Mouse (Mus musculus) MEL (cell line): ENCODE measurements around the gene Slmap. TPM values are rescaled to one million over a fixed set of nuclear protein-coding genes. Genes with fewer than 3 reads are reported as not detected.

Experiments
- DNase-seq: peaks from one replicate; pipeline ENCODE4 v3.0.0; 2011; ENCODE audit warnings: low read depth, low spot score
- H3K27ac ChIP-seq: 2 replicates; pipeline ENCODE4 v1.5.1; 2012; ENCODE audit warnings: low read depth, mild to moderate bottlenecking, control low read depth, low read length, moderate library complexity; ENCODE audit not compliant: control insufficient read depth
- H3K27me3 ChIP-seq, 2 experiments: fragments of 150-350 bp in 1 of 2; sonication (generic) in 1 of 2; 2 replicates each; pipeline ENCODE4 v1.6.1; 2012; ENCODE audit warnings: low read length in 2 of 2, mild to moderate bottlenecking in 2 of 2, improper control_type of control experiment in 1 of 2, moderate library complexity in 1 of 2; ENCODE audit not compliant: insufficient read depth in 2 of 2, control insufficient read depth in 1 of 2
- H3K36me3 ChIP-seq, 2 experiments: 2 replicates each; pipeline ENCODE4 v1.6.1; 2012 to 2014; ENCODE audit warnings: low read length in 2 of 2, improper control_type of control experiment in 1 of 2, inconsistent platforms in 1 of 2, mild to moderate bottlenecking in 1 of 2; ENCODE audit not compliant: insufficient read depth in 2 of 2, control insufficient read depth in 1 of 2
- H3K4me1 ChIP-seq, 2 experiments: fragments of 150-350 bp in 1 of 2; sonication (generic) in 1 of 2; 2 replicates each; pipeline ENCODE4 v1.6.1; 2012; ENCODE audit warnings: low read length in 2 of 2, improper control_type of control experiment in 1 of 2, mild to moderate bottlenecking in 1 of 2; ENCODE audit not compliant: insufficient read depth in 2 of 2, control insufficient read depth in 1 of 2
- H3K4me3 ChIP-seq, 2 experiments: fragments of 150-350 bp in 1 of 2; sonication (generic) in 1 of 2; 2 replicates each; pipeline ENCODE4 v1.5.1; 2012; ENCODE audit warnings: low read depth in 2 of 2, low read length in 2 of 2, mild to moderate bottlenecking in 2 of 2, moderate library complexity in 2 of 2, control low read depth in 1 of 2, improper control_type of control experiment in 1 of 2; ENCODE audit not compliant: control insufficient read depth in 1 of 2, insufficient read depth in 1 of 2
- H3K79me2 ChIP-seq: 2 replicates; pipeline ENCODE4 v1.6.1; 2012; ENCODE audit warnings: mild to moderate bottlenecking, low read length, moderate library complexity; ENCODE audit not compliant: control insufficient read depth, poor library complexity, insufficient read depth
- H3K9ac ChIP-seq: 2 replicates; pipeline ENCODE4 v1.6.1; 2012; ENCODE audit warnings: low read depth, mild to moderate bottlenecking, control low read depth, low read length, moderate library complexity; ENCODE audit not compliant: control insufficient read depth, poor library complexity, severe bottlenecking
- H3K9me3 ChIP-seq: fragments of 150-350 bp; sonication (generic); replicated peaks from 2 replicates; pipeline ENCODE4 v1.6.1; 2012; ENCODE audit warnings: mild to moderate bottlenecking, low read length, improper control_type of control experiment, moderate library complexity; ENCODE audit not compliant: insufficient read depth
- BHLHE40 ChIP-seq: IDR thresholded peaks from 2 replicates; pipeline ENCODE4 v1.6.1; 2012; ENCODE audit warnings: low read depth, mild to moderate bottlenecking, inconsistent platforms, low read length, improper control_type of control experiment, borderline replicate concordance
- CHD2 ChIP-seq: IDR thresholded peaks from 2 replicates; pipeline ENCODE4 v1.6.1; 2011; ENCODE audit warnings: low read length, improper control_type of control experiment
- CTCF ChIP-seq, 3 experiments: IDR thresholded peaks in 2 of 3; conservative IDR thresholded peaks in 1 of 3; 2 replicates each; pipeline ENCODE4 v1.5.1; 2011 to 2012; ENCODE audit warnings: low read length in 3 of 3, low read depth in 2 of 3, mild to moderate bottlenecking in 2 of 3, improper control_type of control experiment in 1 of 3, inconsistent platforms in 1 of 3, mixed read lengths in 1 of 3, moderate library complexity in 1 of 3; ENCODE audit not compliant: control insufficient read depth in 1 of 3, insufficient read depth in 1 of 3, poor library complexity in 1 of 3, severe bottlenecking in 1 of 3
- E2F4 ChIP-seq: IDR thresholded peaks from 2 replicates; pipeline ENCODE4 v1.6.1; 2011; ENCODE audit warnings: low read depth, low read length, improper control_type of control experiment, borderline replicate concordance
- GABPA ChIP-seq: IDR thresholded peaks from 2 replicates; pipeline ENCODE4 v1.6.1; 2012; ENCODE audit warnings: low read depth, mild to moderate bottlenecking, inconsistent platforms, low read length, improper control_type of control experiment, moderate library complexity
- HCFC1 ChIP-seq: IDR thresholded peaks from 2 replicates; pipeline ENCODE4 v1.6.1; 2012; ENCODE audit warnings: low read depth, mild to moderate bottlenecking, inconsistent platforms, low read length, improper control_type of control experiment, moderate library complexity
- JUND ChIP-seq: IDR thresholded peaks from 2 replicates; pipeline ENCODE4 v1.6.1; 2011; ENCODE audit warnings: low read depth, mild to moderate bottlenecking, improper control_type of control experiment, low read length
- MYB ChIP-seq: IDR thresholded peaks from 2 replicates; pipeline ENCODE4 v1.6.1; 2011; ENCODE audit warnings: mild to moderate bottlenecking, low read depth, low read length, improper control_type of control experiment
- NELFE ChIP-seq: IDR thresholded peaks from 2 replicates; pipeline ENCODE4 v1.6.1; 2011; ENCODE audit warnings: low read depth, low read length, improper control_type of control experiment
- POLR2A ChIP-seq, 2 experiments: IDR thresholded peaks; 2 replicates each; pipeline ENCODE4 v1.6.1; 2011 to 2012; ENCODE audit warnings: low read length in 2 of 2, mild to moderate bottlenecking in 2 of 2, control low read depth in 1 of 2, improper control_type of control experiment in 1 of 2, low read depth in 1 of 2, moderate library complexity in 1 of 2; ENCODE audit not compliant: control insufficient read depth in 1 of 2, insufficient read depth in 1 of 2, poor library complexity in 1 of 2
- POLR2AphosphoS2 ChIP-seq: IDR thresholded peaks from 2 replicates; pipeline ENCODE4 v1.6.1; 2011; ENCODE audit warnings: low read length, improper control_type of control experiment
- TAL1 ChIP-seq: IDR thresholded peaks from 2 replicates; pipeline ENCODE4 v1.6.1; 2012; ENCODE audit warnings: mild to moderate bottlenecking, inconsistent platforms, low read length, moderate library complexity, mixed read lengths
- TCF12 ChIP-seq: IDR thresholded peaks from 2 replicates; pipeline ENCODE4 v1.6.1; 2014; ENCODE audit warnings: low read depth, mild to moderate bottlenecking, inconsistent platforms, low read length, improper control_type of control experiment, moderate library complexity
- UBTF ChIP-seq: IDR thresholded peaks from 2 replicates; pipeline ENCODE4 v1.6.1; 2012; ENCODE audit warnings: low read depth, mild to moderate bottlenecking, inconsistent platforms, low read length, improper control_type of control experiment, moderate library complexity, borderline replicate concordance; ENCODE audit not compliant: insufficient read depth
- USF1 ChIP-seq: IDR thresholded peaks from 2 replicates; pipeline ENCODE4 v1.6.1; 2014; ENCODE audit warnings: low read depth, mild to moderate bottlenecking, inconsistent platforms, low read length, improper control_type of control experiment, moderate library complexity
- USF2 ChIP-seq, 2 experiments: IDR thresholded peaks; 2 replicates each; pipeline ENCODE4 v1.6.1; 2011 to 2012; ENCODE audit warnings: improper control_type of control experiment in 2 of 2, low read length in 2 of 2, borderline replicate concordance in 1 of 2, inconsistent platforms in 1 of 2, low read depth in 1 of 2, mild to moderate bottlenecking in 1 of 2; ENCODE audit not compliant: insufficient read depth in 1 of 2
- ZMIZ1 ChIP-seq: IDR thresholded peaks from 2 replicates; pipeline ENCODE4 v1.6.1; 2012; ENCODE audit warnings: low read depth, mild to moderate bottlenecking, inconsistent platforms, low read length, improper control_type of control experiment, moderate library complexity
- ZNF384 ChIP-seq: IDR thresholded peaks from 2 replicates; pipeline ENCODE4 v1.6.1; 2012; ENCODE audit warnings: low read depth, mild to moderate bottlenecking, inconsistent platforms, low read length, improper control_type of control experiment
- polyA plus RNA-seq, 2 experiments: library from polyadenylated mRNA; stranded (reverse) in 1 of 2; unstranded in 1 of 2; fragments of >175 nt in 1 of 2; fragments of >200 nt in 1 of 2; gene quantifications; 2 replicates each; pipeline versions ENCODE4 v1.2.1 to v1.2.4; 2012; ENCODE audit warnings: low replicate concordance in 2 of 2, low read depth in 1 of 2; ENCODE audit not compliant: insufficient read length in 2 of 2, insufficient read depth in 1 of 2, missing spikeins in 1 of 2
- total RNA-seq: library from RNA; depleted of rRNA; stranded (reverse); fragments of 300-350 nt; gene quantifications from 2 replicates; pipeline ENCODE4 v1.2.3, GENCODE M21; 2012

The Slmap gene
- total and polyA plus RNA-seq, 3 experiments, result 21.4 to 41.9 TPM; not detected in 1

GRCm38 (mm10) chr14:26467974-26468373, 66.8 kb downstream of the Slmap start:
- peaks cover 3% of the 10 kb centered on the region; the same call in 1 of the 2 replicates for H3K79me2 ChIP-seq
- H3K9me3 ChIP-seq, result no peaks in the 10 kb centered on the region
- TF ChIP-seq USF1, result no peak
- TF ChIP-seq TCF12, result no peak
- TF ChIP-seq POLR2AphosphoS2, result no peak
- TF ChIP-seq ZMIZ1, result no peak
- no peak for TF ChIP-seq HCFC1
- TF ChIP-seq POLR2A (IDR thresholded peaks at IDR 0.05; ENCODE audit: control insufficient read depth in 1 of 2, insufficient read depth in 1 of 2, low read depth in 1 of 2, low read length in 2 of 2, poor library complexity in 1 of 2), result no peak
- no peak for TF ChIP-seq CHD2
- no peak for TF ChIP-seq BHLHE40
- no peak for TF ChIP-seq USF2 (IDR thresholded peaks at IDR 0.05; ENCODE audit: borderline replicate concordance in 1 of 2, insufficient read depth in 1 of 2, low read depth in 1 of 2, low read length in 2 of 2)
- TF ChIP-seq UBTF, result no peak
- peaks cover 4 to 14% of the 10 kb centered on the region in 2 experiments for H3K36me3 ChIP-seq
- peaks cover 4 to 5% of the 10 kb centered on the region in 2 experiments; a peak in 3 of 4 replicates for H3K4me1 ChIP-seq
- no peak for DNase-seq
- no peak overlapping the region for H3K9ac ChIP-seq
- H3K27ac ChIP-seq, result no peak overlapping the region
- no peaks in the 10 kb centered on the region for H3K27me3 ChIP-seq
- H3K4me3 ChIP-seq, result no peak overlapping the region

GRCm38 (mm10) chr14:26466544-26467125, 68.1 kb downstream of the Slmap start:
- Histone ChIP-seq H3K36me3 (peaks cover 12 to 14% of the 10 kb centered on the region in 2 experiments), H3K27me3 (no peaks in the 10 kb centered on the region), H3K4me1 (peaks cover 4 to 5% of the 10 kb centered on the region in 2 experiments; a peak in 3 of 4 replicates), H3K4me3 (no peak overlapping the region), H3K79me2 (peaks cover 1% of the 10 kb centered on the region; the same call in 1 of the 2 replicates), H3K9me3 (no peaks in the 10 kb centered on the region), H3K9ac (no peak overlapping the region), H3K27ac (no peak overlapping the region)
- peak; percentile 50 for DNase-seq
- TF ChIP-seq UBTF (no peak), TAL1 (no peak), NELFE (no peak)

- H3K79me2 ChIP-seq, result peaks cover 1% of the 10 kb centered on the region; the same call in 1 of the 2 replicates
- no peak overlapping the region for H3K9ac ChIP-seq
- H3K36me3 ChIP-seq, result peaks cover 12 to 13% of the 10 kb centered on the region in 2 experiments
- no peaks in the 10 kb centered on the region for H3K9me3 ChIP-seq
- H3K27ac ChIP-seq, result no peak overlapping the region
- H3K27me3 ChIP-seq, result no peaks in the 10 kb centered on the region
- no peak for DNase-seq
- TF ChIP-seq MYB, result no peak
- no peak for TF ChIP-seq USF1
- TF ChIP-seq E2F4, result no peak
- TF ChIP-seq CTCF (IDR thresholded peaks at IDR 0.05 in 2 of 3, conservative IDR thresholded peaks at IDR 0.05 in 1 of 3; ENCODE audit: control insufficient read depth in 1 of 3, insufficient read depth in 1 of 3, low read depth in 2 of 3, low read length in 3 of 3, poor library complexity in 1 of 3, severe bottlenecking in 1 of 3), result no peak
- TF ChIP-seq POLR2A (IDR thresholded peaks at IDR 0.05; ENCODE audit: control insufficient read depth in 1 of 2, insufficient read depth in 1 of 2, low read depth in 1 of 2, low read length in 2 of 2, poor library complexity in 1 of 2), result no peak
- TF ChIP-seq ZMIZ1, result no peak
- no peak for TF ChIP-seq UBTF
- TF ChIP-seq JUND, result no peak
- TF ChIP-seq GABPA, result no peak
- TF ChIP-seq ZNF384, result no peak
- no peak for TF ChIP-seq BHLHE40
- H3K4me3 ChIP-seq, result no peak overlapping the region
- H3K4me1 ChIP-seq, result peaks cover 3 to 5% of the 10 kb centered on the region in 2 experiments; a peak in 3 of 4 replicates
Observed at GRCm38 (mm10) chr14:26465898-26466297, 68.8 kb downstream of the Slmap start.
